Mouse (Mus musculus) lung, postnatal 25 days (tissue): ENCODE data around the gene Cald1.
A peak's percentile ranks its signal among the peaks of the same experiment; 100 is the strongest.

ENCODE experiments used
- DNase-seq: peaks from one replicate; pipeline ENCODE4 v3.0.0; 2022; ENCODE audit warnings: low spot score

Cald1 gene

DNA sequence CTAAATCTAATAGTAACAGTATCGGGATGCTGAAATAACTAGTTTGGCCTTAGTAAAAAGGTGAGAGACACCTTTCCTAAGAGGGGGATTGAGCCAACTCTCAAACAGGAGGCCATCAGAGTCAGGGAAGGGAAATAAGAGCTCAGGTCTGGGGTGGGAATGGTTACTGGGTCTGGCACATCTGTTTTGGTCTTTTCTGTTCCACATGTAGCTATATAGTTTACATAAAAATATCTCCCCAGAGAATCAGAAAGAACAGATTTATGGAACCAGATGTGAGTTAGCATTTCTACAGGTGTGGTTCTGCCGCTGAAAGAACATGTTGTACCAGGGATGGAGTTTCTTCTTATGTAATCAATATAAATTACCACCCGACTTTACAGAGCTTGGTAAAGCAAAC lies 17.1 kb downstream of the Cald1 start:
- DNase-seq, result no peak

DNA sequence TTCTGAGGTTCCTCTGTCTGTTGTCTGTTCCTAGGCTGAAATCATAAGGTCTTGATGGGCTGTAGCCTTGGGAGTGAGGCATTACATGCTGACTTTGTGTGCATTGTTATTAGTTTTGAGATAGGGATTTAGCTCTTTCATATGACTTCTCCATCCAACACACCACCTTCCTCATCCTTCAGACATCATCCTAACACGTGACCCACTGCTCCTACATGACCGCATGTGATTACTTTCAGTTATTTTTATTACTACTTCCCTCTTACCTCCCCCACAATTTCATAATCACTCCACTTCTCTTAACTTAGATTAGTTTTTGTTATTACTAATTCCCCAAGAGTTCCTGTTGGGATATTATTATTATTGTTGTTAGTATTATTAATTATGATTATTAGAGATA lies 21.2 kb downstream of the Cald1 start:
- no peak for DNase-seq

DNA sequence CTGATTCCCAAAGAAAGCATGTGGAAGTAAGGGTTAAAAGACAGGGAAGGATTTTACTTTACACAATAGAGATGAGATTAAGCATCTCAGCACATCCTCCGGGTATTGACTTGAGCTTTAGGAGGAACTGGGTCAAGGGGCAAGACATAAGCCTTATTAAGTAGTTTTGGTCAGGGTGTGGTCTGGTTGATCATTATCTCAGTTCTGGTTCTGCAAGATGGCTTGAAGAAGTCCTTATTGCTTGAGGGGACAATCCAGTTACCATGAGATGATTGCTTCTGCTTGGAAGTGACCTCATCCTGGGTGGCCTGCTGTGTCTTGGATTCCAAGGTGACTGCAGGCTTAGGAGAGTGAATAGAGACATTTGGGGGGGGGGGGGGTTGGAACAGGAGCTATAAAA lies 21.9 kb downstream of the Cald1 start:
- DNase-seq, result no peak

DNA sequence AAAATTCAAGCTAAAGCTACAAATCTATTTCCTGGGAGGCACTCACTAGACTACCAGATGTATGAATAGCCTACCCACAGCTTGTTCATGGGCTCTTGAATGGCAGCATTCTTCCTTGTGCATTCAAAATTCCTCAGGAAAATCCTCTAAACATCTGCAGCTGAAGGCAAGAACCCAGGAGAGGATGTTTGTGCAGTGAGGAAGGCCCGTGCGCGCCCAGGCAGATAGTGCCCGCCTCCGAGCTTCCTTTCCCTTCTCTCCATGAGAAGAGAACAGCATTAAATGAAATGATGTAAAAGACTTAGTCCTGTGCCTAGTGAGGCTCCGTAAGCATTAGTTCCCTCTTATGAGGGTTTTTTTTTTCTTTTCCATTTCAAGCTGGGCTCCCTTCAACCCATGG lies 24.6 kb downstream of the Cald1 start:
- no peak for DNase-seq

DNA sequence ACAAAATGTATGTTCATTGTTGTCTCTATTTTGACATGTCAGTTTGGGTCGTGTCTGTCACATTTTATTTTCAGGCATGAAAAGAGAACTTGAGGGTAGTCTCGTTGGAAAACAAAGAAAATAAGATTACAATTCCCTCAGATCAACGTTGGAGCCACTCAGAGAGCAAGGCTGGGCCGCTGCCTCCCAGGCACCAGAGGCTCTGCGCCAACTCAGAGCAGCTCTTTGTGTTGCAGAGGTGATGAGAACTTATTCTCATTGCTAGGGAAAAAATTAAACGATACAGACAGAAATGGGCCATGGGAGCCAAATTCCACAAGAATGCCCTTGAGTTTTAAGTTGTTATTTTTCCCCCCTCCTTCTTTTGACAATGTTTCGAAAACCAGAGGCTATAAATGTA lies 25.0 kb downstream of the Cald1 start:
- no peak for DNase-seq

DNA sequence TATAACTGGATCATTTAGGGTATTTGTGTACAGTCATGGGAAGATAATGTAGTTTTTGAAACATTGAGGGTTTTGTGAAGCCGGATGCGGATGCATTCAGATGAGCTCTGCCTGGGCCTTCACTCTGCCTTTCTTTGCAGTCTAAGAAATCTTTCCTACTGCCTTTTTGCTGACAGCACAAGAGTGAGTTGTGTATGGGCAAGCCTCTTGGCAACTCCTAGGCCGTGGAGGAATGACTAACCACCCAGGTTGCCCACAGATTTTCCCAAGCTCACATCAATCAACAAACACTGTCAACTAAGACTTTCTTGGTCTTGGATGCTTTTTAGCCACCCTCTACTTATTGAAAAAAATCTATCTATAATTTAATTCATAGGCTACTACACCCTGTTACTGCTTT lies 26.2 kb downstream of the Cald1 start:
- DNase-seq, result no peak

DNA sequence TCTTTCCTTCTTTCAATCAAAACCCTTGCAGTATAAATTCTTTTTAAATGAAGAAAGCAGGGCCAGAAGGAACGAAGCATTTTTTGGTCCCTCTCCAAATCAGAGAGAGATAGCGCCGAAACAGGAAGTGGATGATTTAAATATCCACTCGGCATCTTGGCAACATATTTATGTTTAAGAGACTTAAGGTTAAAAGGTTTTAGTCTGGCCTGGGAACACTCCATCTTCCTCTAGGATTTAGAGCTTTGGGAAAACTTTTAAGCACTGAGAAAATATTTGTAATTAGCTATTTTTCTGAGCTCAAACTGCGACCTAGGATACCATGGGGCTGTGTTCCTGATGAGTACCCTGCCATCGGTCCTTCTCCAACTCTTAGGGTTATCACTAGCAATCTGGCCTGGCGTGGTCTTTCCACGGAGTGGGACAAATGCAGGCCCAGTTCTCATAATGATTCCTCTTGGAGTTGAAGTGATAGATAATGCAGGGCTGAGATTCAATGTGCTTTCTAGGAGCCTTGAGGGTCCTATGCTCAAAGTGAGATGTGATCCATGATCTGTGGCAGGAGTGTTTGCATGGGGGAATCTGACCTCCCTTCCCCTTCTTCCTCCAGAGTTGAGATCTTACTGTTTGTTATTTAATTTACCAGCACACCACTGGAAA lies 28.4 kb downstream of the Cald1 start:
- no peak for DNase-seq

DNA sequence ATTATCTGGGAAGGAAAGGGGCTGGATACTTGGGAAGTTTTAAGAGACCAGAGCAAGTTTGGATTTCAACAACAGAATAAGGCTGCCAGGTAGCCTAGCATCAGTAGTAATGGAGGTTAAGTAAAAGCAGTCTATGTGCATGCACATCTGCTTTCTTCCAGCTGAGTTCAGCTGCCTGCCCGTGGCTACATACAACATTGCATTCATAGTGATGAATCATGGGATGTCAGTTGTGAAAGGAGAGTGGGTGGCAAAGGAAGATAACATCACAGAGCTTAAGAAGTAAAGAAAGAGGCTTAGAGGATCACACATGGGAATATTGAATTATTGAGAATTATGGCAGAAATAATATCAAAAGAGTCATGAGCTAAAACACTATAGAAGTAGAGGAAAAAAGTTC lies 29.8 kb downstream of the Cald1 start:
- no peak for DNase-seq

DNA sequence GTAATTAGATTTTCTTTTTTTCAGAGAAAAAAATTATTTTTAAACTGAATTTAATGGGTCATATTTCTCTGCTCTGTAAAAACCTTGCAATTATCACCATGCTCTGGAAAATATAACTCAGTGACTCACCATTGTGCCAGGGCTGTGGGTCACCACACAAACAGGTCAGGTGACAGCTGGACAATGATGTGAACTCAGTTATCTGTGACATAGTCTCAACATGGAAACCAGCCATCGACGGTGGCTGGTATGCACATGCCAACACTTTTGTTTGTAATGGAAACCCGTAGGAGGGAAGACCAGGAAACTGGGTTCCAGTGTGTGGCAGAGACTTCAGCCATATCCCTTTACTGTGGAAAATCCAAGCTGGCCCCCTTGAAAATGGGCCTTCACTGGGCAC lies 35.5 kb downstream of the Cald1 start:
- no peak for DNase-seq

DNA sequence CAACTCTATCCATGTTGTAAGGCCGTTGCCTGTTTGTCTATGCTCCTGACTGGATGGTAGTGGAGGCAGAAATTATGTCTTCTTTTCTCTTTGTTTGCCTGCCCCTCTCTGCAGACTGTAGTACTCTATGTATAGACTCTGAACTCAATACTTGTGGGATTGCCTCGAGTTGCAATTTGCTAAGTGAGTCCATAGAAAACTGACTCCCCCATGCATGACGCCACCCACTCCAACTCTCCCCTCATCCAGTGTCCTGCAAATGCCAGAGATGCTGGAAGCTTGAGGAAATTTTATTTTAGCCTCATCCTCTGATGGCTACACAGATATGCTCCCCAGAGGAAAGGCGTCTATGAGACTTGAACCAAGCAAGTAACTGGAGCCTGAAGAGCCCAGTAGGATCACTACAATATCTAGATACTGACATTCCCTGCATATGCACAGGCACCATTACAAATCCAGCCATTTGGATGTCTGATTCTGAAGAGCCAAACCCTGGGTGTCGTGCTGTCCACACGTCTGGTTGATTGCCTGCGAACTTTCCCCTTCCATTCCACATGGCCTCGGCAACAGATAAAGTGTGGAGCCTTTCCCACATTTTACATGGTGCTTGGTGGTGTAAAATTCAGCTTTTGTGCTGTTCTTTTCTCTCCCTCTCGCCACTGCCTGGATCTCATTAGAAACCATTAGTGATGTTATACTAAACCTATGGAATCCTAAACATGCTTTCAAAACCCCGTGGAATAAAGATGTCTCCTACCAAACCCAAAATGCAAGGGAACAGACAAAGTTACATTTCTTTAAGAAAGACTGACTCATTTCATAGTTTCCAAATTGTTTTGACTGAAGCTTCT lies 39.5 kb downstream of the Cald1 start:
- DNase-seq, result no peak

DNA sequence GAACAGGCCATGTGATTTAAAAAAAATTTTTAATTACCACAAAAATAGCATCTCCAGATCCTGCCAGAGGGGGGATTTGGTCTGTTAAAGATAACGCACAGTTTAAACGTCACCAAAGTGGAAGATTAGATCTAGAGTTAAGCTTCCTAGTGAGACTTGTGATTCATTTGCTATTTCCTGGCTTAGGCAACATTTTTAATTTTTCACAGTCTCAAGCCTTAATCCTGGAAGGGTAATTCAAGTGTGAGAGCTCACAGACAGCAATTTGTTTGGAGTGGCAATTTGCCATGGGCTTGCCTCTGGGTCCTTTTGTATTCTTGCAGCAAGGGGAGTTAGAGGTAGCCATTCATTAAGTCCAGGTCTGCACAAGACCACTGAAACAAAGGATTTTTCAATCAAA lies 40.4 kb downstream of the Cald1 start:
- DNase-seq, result no peak

DNA sequence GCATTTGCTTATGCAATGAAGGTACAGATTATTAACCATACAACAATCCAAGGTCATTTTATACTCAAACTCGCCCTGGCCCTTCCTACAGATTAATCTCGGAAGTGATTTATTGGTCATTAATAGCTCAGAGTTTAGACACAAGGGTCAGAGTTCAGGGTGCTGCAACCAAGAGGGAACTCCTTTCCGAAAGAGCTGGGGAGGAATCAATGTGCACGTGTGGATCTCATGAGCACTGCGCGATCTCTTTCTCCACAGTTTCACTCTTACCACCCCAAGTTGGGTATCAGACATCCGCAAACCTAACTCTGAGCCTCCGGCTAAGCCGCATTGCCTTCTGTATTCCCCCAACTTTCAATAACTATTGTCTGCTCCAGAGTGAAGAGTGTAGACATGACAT lies 41.9 kb downstream of the Cald1 start:
- no peak for DNase-seq

DNA sequence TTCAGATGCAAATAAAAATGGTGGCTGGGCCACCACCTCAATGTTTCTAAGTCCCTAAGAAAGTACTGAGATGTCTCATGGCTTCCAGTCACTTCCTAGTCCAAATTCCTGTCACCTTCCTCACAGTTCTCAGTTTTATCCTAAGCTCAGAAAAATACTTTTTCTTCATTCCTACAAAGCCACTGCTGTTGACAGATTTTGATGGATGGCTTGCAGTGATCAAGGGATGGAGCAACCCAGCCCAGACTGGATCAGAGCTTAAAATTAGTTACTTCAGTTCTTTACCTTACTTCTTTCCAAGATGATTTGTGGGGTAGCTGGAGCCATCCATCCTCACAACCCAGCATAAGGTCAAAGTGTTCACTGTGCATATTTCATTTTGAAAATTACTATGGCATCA lies 42.8 kb downstream of the Cald1 start:
- DNase-seq, result no peak

DNA sequence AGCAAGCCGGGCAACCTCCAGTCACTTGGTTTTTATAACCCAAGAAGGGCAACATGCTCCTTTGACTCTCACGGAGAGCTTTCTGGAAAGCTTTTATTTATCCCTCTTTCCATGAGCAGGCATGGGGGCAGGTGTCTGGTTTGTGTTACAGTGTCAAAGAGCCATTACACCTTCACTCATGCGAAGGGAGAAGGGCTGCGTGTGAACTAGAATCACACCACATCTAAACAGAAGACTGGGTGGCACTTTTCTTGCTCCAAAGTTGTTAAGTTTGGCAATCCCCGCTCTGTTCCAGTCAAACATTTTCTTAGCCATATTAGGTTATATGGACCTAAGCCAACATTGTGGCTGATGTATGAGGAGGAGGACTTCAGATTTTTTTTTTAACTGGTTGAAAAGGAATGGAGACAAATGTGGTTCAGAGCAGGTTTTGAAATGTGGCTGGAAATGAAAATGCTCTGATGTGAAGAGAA lies 43.8 kb downstream of the Cald1 start:
- peak; percentile 36 for DNase-seq

DNA sequence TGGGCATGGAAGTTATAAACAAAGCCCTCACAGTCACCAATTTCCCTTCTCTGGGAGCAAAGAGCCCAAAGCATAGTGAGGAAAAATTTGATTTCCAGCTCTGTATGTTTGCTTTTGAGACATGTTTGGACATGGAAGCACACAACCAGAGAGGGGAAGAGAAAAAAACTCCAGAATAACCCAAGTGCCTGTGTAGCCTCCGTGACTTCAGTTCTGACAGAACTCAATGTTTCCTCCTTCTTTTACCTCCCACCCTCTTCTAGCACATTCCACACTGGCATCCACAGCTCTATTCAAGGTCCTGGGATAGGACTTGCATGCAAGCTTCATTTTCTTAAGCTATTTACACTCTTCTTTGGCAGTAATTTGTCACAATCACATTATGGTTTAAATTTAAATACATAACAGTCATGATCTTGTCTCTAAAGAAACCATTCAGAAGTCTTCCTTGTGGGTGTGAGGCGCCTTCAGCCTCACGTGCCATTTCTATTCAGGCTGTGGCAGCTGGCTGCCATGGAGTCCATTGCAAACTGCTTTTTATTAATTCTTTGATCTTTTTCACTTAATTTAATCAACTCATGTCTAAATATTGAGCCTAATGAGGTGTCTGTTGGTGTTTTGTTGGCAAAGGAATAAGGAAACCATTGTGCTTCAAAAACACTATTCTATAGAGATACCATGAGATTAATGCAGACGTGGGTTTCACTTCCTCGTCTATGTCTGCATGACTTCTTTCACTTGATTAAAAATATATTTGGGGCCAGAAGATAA lies 49.9 kb downstream of the Cald1 start:
- DNase-seq, result no peak

DNA sequence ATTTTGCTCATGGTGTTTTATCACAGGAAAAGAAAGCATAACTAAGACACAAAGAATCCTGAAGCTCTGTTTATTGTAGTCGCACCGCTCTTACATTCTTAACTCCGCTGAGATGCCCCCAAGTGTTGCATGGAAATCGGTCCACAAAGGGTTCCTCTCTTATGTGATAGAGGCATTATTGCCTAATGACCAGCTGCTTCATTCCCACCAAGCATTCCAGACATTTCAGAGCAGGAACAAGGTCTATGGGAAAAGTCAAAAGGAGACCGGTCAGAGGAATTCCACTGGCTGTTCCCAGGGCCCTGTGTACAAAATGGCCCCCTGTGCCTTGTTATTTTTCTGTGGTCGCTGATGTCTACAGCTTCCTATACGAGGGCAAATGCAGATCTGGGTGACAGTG lies 53.0 kb downstream of the Cald1 start:
- no peak for DNase-seq

DNA sequence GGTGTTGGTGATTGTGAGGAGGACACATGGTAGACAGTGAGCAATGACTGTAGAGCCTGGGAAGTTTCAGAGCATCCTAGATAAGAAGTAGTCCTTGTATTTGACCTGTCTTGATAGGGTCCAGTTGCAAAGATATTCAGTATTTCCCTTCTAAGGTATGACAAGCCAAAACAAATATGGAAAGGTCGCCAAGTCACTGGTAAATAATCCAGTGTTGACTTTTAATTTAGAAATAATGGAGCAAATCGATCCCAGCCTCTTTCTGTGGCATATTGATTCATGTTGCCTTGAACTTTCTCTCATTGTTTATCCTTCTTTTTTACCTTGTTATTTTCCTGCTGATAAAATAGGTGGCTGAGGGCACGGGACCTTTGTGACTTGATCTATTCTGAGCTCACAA lies 57.4 kb downstream of the Cald1 start:
- no peak for DNase-seq

DNA sequence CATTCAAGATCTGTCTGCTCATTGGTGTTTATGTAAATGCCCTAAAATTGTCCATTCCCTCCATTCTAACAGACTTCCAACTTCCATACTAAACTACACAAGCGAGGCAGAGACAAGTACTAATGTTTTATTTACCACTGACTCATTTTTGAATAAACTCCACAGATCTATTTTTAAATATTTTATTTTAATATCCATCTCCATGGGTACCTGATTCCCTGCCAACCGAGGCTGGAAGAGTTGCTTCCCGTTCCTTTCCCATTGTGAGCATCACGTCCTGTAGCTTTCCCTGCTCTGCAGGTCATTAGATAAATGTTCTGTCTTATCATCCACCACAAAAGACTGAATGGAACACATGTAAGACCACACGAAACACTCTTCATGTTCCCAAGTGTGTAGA lies 60.5 kb downstream of the Cald1 start:
- DNase-seq, result no peak

DNA sequence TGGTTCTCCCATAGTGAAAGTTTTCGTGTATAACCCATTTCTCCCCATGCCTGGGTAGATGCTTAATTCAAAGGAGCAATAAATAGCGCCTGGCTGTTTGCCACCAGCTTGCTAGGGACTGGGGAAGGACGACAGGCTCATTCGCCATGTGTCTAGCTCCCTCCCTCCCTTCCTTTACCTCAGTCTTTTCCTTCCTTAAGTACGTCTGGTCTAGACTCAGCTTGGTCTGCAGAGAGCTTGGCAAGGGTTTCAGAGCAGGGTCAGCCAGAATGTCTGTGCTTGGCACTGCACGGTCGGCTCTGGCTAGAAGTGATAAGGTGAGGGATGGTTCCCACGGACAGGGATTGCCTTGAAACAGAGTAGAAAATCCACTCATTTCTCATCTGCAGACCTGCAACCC lies 62.4 kb downstream of the Cald1 start:
- DNase-seq, result no peak

DNA sequence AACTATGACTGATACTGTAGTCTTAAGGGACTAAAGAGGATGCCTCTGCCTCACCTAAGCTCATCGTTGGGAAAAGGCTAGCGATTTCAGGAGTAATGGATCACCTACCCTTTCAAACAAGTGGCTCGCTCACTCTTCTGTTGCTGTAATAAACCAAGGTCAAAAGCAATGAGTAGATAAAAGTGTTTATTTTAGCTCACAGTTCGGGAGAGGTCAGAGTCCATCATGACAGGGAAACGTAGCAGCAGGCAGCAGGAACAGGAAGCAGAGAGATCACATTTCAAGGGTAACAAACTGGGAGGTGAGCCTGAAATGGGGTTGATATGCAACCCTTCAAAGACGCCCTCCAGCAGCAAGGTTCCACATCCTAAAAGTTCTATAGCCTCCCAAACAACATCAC lies 64.3 kb downstream of the Cald1 start:
- no peak for DNase-seq

DNA sequence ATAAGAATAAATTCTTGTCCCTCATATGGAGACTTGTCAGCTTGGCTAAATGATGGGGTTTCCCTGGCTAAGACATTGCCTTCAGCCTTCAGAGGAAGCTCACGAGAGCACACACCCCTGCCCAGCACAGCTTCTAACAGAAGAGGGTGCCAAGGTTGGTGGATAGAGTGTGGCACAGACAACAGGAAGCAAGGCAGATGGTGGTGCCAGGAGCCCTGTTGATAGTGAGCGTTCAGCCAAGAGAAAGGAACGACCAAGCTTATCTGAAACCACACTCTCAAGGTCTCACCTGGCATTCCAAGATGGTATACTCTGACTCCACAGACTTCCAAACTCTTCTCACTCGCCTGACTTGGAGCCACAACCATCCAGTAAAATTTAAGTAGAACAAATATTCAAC lies 66.0 kb downstream of the Cald1 start:
- DNase-seq, result no peak

DNA sequence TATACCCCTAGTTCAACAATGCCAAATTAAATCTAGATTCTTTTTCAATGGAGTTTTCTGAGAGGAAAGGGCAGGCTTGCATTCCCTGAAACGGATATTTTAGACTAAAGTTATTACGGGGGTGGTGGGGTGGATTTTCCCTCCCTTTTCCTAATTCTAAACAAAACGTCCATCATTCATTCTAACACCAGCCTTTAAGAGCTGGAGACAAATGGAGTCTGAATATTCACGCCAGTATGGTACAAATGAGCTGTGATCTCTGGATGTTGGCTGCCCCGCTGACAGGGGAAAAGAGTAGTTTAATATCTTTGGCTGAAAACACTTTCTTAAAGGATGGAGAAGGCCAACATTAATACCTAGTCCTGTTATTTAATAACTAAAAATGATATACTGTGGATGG lies 66.4 kb downstream of the Cald1 start:
- no peak for DNase-seq

DNA sequence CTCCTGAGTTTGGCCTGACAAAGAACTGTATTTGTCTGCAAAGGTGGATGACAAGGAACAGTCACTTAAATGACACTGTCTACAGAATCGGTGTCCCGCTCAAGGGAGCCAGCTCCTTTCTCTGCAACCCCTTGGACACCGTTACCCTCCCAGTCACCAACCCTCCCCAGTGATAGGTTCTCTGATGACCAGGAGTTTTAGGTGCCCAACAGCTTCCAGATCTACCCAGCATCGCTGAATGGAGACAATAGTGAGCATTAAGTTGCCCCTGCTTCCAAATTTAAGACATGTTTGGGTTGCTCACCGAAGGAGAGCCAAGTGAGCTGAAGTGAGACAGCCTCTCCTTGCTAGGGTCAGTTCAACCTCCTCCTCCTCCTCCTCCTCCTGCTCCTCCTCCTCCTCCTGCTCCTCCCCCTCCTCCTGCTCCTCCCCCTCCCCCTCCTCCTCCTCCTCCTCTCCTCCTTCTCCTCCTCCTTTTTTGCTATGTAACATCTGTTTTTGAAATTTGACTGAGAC lies 70.5 kb downstream of the Cald1 start:
- no peak for DNase-seq
